Mouse (Mus musculus) forelimb bud, embryonic 11.5 days (tissue): ENCODE measurements at regions not wholly inside any gene's neighbourhood (a gene's known extent, or its start where the extent isn't known, plus 50 kb on each side); places are given as distances from the start of the nearest gene placed in this dataset.
"Not testable (repeated sequence)": the region's sequence is repeated elsewhere in the genome, so short reads cannot be mapped to it uniquely, and the experiment has no call there.

ENCODE experiments used
- DNase-seq: peaks from one replicate; pipeline ENCODE4 v3.0.0-alpha.2; 2012; ENCODE audit warnings: low read depth, low spot score

- no peak for DNase-seq
Observed at GRCm38 (mm10) chr14:114001377-114001776, 687.0 kb downstream of the Tpm3-rs7 start.

GRCm38 (mm10) chr14:114002420-114002819, 688.0 kb downstream of the Tpm3-rs7 start:
- DNase-seq = no peak

- DNase-seq = no peak
Observed at GRCm38 (mm10) chr14:114037063-114037462, 722.7 kb downstream of the Tpm3-rs7 start.

GRCm38 (mm10) chr14:114038611-114039312, 724.4 kb downstream of the Tpm3-rs7 start:
- DNase-seq = no peak

GRCm38 (mm10) chr14:114053558-114054235, 739.3 kb downstream of the Tpm3-rs7 start:
- DNase-seq = no peak

- DNase-seq = no peak
Observed at GRCm38 (mm10) chr14:114061347-114061746, 746.9 kb downstream of the Tpm3-rs7 start.

GRCm38 (mm10) chr14:114062582-114062981, 748.2 kb downstream of the Tpm3-rs7 start:
- DNase-seq = no peak

- DNase-seq = no peak
Observed at GRCm38 (mm10) chr14:114073236-114073635, 758.8 kb downstream of the Tpm3-rs7 start.

GRCm38 (mm10) chr14:114074011-114074410, 759.6 kb downstream of the Tpm3-rs7 start:
- no peak for DNase-seq

GRCm38 (mm10) chr14:114106786-114107185, 792.4 kb downstream of the Tpm3-rs7 start:
- no peak for DNase-seq

- DNase-seq = no peak
Observed at GRCm38 (mm10) chr14:114128491-114128890, 814.1 kb downstream of the Tpm3-rs7 start.

GRCm38 (mm10) chr14:114166005-114166404, 851.6 kb downstream of the Tpm3-rs7 start:
- no peak for DNase-seq

GRCm38 (mm10) chr14:114215609-114216008, 876.4 kb upstream of the Gpc5 start:
- DNase-seq = no peak

GRCm38 (mm10) chr14:114220868-114221267, 871.1 kb upstream of the Gpc5 start:
- DNase-seq = peak; percentile 18

GRCm38 (mm10) chr14:114230711-114231110, 861.3 kb upstream of the Gpc5 start:
- no peak for DNase-seq

- no peak for DNase-seq
Observed at GRCm38 (mm10) chr14:114255037-114255436, 837.0 kb upstream of the Gpc5 start.

GRCm38 (mm10) chr14:114261657-114262056, 830.4 kb upstream of the Gpc5 start:
- DNase-seq = no peak

- no peak for DNase-seq
Observed at GRCm38 (mm10) chr14:114300611-114301010, 791.4 kb upstream of the Gpc5 start.

GRCm38 (mm10) chr14:114307479-114307878, 784.5 kb upstream of the Gpc5 start:
- no peak for DNase-seq

- DNase-seq = no peak
Observed at GRCm38 (mm10) chr14:114332662-114333061, 759.4 kb upstream of the Gpc5 start.

- DNase-seq = peak; percentile 10
Observed at GRCm38 (mm10) chr14:114349345-114349744, 742.7 kb upstream of the Gpc5 start.

GRCm38 (mm10) chr14:114349816-114350215, 742.2 kb upstream of the Gpc5 start:
- not testable (repeated sequence) for DNase-seq

- DNase-seq = no peak
Observed at GRCm38 (mm10) chr14:114352307-114352706, 739.7 kb upstream of the Gpc5 start.
